Mouse (Mus musculus) embryonic facial prominence, embryonic 10.5 days (tissue): Measurements from ENCODE around the gene 9230104L09Rik. TPM values are rescaled to one million over a fixed set of nuclear protein-coding genes. Genes with fewer than 3 reads are reported as not detected.

Experiments
- DNase-seq: peaks from one replicate; pipeline ENCODE4 v3.0.0-alpha.2; 2017; ENCODE audit warnings: low spot score
- H3K27ac ChIP-seq: fragments of 300-500 bp; sonication (generic); replicated peaks from 2 replicates; pipeline ENCODE4 v1.5.1; 2016; ENCODE audit warnings: mild to moderate bottlenecking
- H3K27me3 ChIP-seq: fragments of 300-500 bp; sonication (generic); replicated peaks from 2 replicates; pipeline ENCODE4 v1.6.1; 2016; ENCODE audit warnings: low read depth, mild to moderate bottlenecking; ENCODE audit not compliant: poor library complexity, severe bottlenecking
- H3K36me3 ChIP-seq: fragments of 300-500 bp; sonication (generic); replicated peaks from 2 replicates; pipeline ENCODE4 v1.6.1; 2016; ENCODE audit warnings: mild to moderate bottlenecking, moderate library complexity
- H3K4me1 ChIP-seq: fragments of 300-500 bp; sonication (generic); 2 replicates; pipeline ENCODE4 v1.6.1; 2016
- H3K4me3 ChIP-seq: fragments of 300-500 bp; sonication (generic); 2 replicates; pipeline ENCODE4 v1.5.1; 2016; ENCODE audit warnings: mild to moderate bottlenecking, moderate library complexity
- H3K9me3 ChIP-seq: fragments of 300-500 bp; sonication (generic); 2 replicates; pipeline ENCODE4 v1.6.1; 2016; ENCODE audit warnings: mild to moderate bottlenecking
- WGBS: fragments of 180-500 bp; shearing (Covaris S2); methylation state at CpG from one replicate; pipeline ENCODE4 v1.1.7; 2016; 5-methylcytosine and 5-hydroxymethylcytosine counted together
- polyA plus RNA-seq: library from polyadenylated mRNA; unstranded; fragments of >200 nt; fragmentation: Nextera tagmentation; extraction: Ambion mirVana; gene quantifications from 2 replicates; pipeline ENCODE4 v1.2.1, GENCODE M21; 2016

Gene 9230104L09Rik
- not detected in 2 replicates for polyA plus RNA-seq

DNA sequence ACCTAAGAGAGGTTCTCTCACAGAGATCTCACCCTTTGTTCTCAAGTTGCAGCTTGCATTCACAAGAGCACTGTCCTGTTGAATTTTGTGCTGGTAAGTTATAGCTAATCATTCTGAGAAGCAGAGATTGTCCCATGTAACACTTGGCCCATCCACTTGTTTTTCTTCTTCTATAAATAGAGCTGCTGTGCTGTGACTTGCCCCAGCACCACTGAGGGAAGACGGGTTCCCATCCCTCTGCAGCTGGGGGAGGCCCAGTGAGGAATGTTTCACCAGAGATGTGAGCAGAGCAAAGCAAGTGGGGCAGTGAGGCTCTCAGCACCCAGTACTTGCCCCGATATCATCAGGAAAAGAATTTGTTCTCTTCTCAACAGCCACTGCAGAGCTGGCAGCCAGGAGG is at the start of gene 9230104L09Rik:
9230104L09Rik (minus strand) TSS at position 73 of the 400 bp plus-strand sequence.
- DNase-seq: no peak
- WGBS: 61% methylated on average over 2 of the region's 2 CpGs
- H3K27ac ChIP-seq: no peak within 1 kb of the TSS

DNA sequence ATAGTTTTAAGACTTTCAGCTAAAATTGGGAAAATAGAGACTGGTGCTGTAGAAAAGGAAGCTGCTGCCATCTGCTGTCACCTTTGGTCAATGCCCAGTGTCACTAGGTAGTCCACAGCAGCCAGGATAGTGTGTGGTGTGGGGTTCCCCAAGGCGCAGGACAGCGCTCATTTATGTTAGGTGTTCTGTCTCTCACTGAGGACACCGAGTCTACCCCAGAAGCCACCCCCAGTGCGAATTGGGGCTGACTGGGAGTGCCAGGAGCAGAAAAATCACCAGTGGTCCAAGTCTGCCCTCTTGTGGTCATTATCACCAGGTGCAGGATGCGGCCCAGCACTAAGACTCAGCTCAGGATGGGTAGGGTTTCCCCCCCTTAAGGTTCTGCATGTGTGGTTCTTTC is 37.4 kb upstream of the 9230104L09Rik start:
- Histone ChIP-seq H3K27me3 (no peaks in the 10 kb centered on the region), H3K4me1 (no peaks in the 10 kb centered on the region), H3K4me3 (no peak overlapping the region), H3K27ac (no peak overlapping the region), H3K9me3 (no peaks in the 10 kb centered on the region), H3K36me3 (no peaks in the 10 kb centered on the region)
- WGBS: 5% methylated on average over 5 of the region's 5 CpGs
- DNase-seq: peak; percentile 62

More for the DNA sequence above, at the start of gene 9230104L09Rik:
- H3K27me3 ChIP-seq: no peaks in the 10 kb centered on the region
- peaks cover under 1% of the 10 kb centered on the region; the same call in 1 of the 2 replicates for H3K36me3 ChIP-seq
- H3K9me3 ChIP-seq: no peaks in the 10 kb centered on the region
- no peak within 1 kb of the TSS for H3K4me3 ChIP-seq
- no peaks in the 10 kb centered on the region for H3K4me1 ChIP-seq

DNA sequence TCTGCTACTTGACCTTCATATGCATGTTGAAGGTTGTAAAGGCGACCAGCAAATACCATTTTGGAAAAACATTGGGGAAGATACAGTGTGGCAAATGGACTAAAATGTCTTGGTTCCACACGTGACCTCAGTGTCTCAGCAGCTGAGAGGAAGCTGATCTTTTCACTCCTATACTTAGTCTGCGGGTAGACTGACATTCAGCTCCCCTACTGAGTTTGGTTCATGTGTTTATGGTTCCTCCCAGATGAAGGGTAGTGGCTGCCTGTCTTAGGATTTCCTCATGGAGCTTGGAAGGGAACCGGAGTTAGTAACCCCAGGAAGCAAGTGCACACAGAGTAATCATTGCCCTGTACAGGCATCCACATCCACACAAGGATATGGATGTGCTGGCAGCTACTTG is 35.5 kb upstream of the 9230104L09Rik start:
- DNase-seq: no peak
- Histone ChIP-seq H3K36me3 (no peaks in the 10 kb centered on the region), H3K27ac (no peak overlapping the region), H3K9me3 (no peaks in the 10 kb centered on the region), H3K4me1 (no peaks in the 10 kb centered on the region), H3K4me3 (no peak overlapping the region), H3K27me3 (no peaks in the 10 kb centered on the region)
- 64% methylated on average over 4 of the region's 4 CpGs for WGBS

GRCm38 (mm10) chr2:148896219-148896618 is 31.4 kb upstream of the 9230104L09Rik start:
- 85% methylated on average over 1 of the region's 1 CpGs for WGBS
- Histone ChIP-seq H3K9me3 (no peaks in the 10 kb centered on the region), H3K4me3 (no peak overlapping the region), H3K27me3 (no peaks in the 10 kb centered on the region), H3K36me3 (no peaks in the 10 kb centered on the region), H3K27ac (no peak overlapping the region), H3K4me1 (no peaks in the 10 kb centered on the region)
- DNase-seq: no peak

- peaks cover 8% of the 10 kb centered on the region for H3K4me1 ChIP-seq
- H3K27me3 ChIP-seq: no peaks in the 10 kb centered on the region
- H3K4me3 ChIP-seq: no peak overlapping the region
- no peak for DNase-seq
- H3K27ac ChIP-seq: no peak overlapping the region
- no peaks in the 10 kb centered on the region for H3K9me3 ChIP-seq
- H3K36me3 ChIP-seq: no peaks in the 10 kb centered on the region
Measured at GRCm38 (mm10) chr2:148893107-148893506, 28.3 kb upstream of the 9230104L09Rik start.

GRCm38 (mm10) chr2:148890021-148890851 is 25.4 kb upstream of the 9230104L09Rik start:
- DNase-seq: no peak
- 25% methylated on average over 5 of the region's 5 CpGs for WGBS
- peak overlapping the region; percentile 65 for H3K27ac ChIP-seq

DNA sequence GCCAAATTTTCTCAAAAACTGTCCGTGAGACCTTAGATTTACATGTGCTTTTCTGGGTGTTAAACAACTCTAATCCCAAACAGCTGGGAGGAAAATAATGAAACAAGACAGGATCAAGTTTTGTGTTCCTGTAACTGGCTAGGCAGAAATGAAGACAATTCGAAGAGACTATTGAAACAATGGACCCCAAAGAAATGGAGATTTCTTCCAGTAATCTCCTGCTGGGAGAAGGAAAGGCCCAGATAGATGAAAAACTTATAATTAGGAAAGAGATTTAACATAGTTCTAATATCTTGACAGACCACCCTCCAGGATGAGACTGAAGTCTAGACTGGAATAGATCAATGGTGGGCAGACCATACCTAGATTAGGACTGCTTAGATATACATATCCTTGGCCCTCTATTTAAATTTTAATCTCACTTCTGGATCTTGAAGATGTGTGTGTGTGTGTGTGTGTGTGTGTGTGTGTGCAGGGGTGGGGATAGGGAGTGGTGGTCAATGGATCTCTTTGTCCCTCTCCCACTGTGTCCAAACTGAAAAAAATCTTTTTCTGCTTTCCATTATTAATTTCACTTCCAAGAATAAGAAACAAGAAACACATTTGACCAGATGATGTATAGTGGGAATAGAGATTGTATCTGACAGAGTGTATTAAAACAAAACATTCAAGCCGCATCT is 24.6 kb upstream of the 9230104L09Rik start:
- WGBS: 48% methylated on average over 3 of the region's 3 CpGs
- no peak overlapping the region for H3K4me3 ChIP-seq
- H3K9me3 ChIP-seq: no peaks in the 10 kb centered on the region
- H3K4me1 ChIP-seq: peaks cover 8% of the 10 kb centered on the region
- no peaks in the 10 kb centered on the region for H3K36me3 ChIP-seq
- H3K27ac ChIP-seq: 0 out of 2 replicates have a peak overlapping the region, but pooled peaks have one; percentile 24
- no peak for DNase-seq
- H3K27me3 ChIP-seq: no peaks in the 10 kb centered on the region

More at GRCm38 (mm10) chr2:148890021-148890851, 25.4 kb upstream of the 9230104L09Rik start:
- Histone ChIP-seq H3K9me3 (no peaks in the 10 kb centered on the region), H3K4me1 (peaks cover 8% of the 10 kb centered on the region), H3K27me3 (no peaks in the 10 kb centered on the region), H3K4me3 (no peak overlapping the region), H3K36me3 (no peaks in the 10 kb centered on the region)

GRCm38 (mm10) chr2:148888872-148889271 is 24.0 kb upstream of the 9230104L09Rik start:
- H3K9me3 ChIP-seq: no peaks in the 10 kb centered on the region
- no peaks in the 10 kb centered on the region for H3K36me3 ChIP-seq
- WGBS: 80% methylated on average over 3 of the region's 3 CpGs
- peaks cover 8% of the 10 kb centered on the region for H3K4me1 ChIP-seq
- no peak overlapping the region; the same call in 1 of the 2 replicates for H3K27ac ChIP-seq
- no peaks in the 10 kb centered on the region for H3K27me3 ChIP-seq
- no peak overlapping the region for H3K4me3 ChIP-seq
- no peak for DNase-seq

DNA sequence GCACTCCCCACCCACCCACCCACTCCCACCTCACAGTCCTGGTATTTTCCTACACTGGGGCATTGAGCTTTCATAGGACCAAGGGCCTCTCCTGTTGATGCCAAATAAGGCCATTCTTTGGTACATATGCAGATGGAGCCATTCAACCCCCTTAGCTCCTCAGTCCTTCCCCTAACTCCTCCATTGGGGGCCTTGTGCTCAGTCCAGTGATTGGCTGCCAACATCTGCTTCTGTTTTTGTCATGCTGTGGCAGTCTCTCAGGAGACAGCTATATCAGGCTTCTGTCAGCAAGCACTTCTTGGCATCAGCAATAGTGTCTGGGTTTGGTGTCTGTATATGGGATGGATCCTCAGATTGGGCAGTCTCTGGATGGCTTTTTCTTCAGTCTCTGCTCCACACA is 19.9 kb upstream of the 9230104L09Rik start:
- no peaks in the 10 kb centered on the region for H3K36me3 ChIP-seq
- no peak overlapping the region for H3K27ac ChIP-seq
- H3K4me1 ChIP-seq: 0 out of 2 replicates have a peak, but pooled peaks cover under 1% of the 10 kb centered on the region
- no peaks in the 10 kb centered on the region for H3K9me3 ChIP-seq
- H3K27me3 ChIP-seq: no peaks in the 10 kb centered on the region
- DNase-seq: no peak
- H3K4me3 ChIP-seq: no peak overlapping the region

DNA sequence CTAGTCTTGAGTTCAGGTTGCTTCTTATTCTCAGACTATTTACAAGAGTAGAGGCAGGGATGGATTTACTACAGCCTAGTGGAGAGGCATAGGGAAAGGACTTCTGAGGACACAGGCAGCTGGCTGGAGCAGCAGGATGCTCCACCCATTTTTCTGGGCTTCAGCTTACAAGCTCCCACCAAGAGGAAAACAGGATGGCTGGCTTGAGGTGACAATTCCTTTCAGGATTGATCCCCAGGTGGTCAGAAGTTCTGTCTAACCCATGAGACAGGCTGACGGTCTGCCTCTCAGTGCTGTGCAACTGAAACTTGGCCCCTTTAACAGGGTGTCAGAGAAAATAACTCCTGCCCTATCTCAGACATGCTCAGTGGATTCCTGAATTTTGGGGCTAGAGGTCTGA is 14.4 kb upstream of the 9230104L09Rik start:
- Histone ChIP-seq H3K4me3 (no peak overlapping the region), H3K36me3 (no peaks in the 10 kb centered on the region), H3K4me1 (peaks cover 24% of the 10 kb centered on the region), H3K27me3 (no peaks in the 10 kb centered on the region), H3K27ac (no peak overlapping the region), H3K9me3 (no peaks in the 10 kb centered on the region)
- DNase-seq: no peak
- WGBS: 33% methylated on average over 1 of the region's 1 CpGs

GRCm38 (mm10) chr2:148878641-148879130 is 13.8 kb upstream of the 9230104L09Rik start:
- Histone ChIP-seq H3K27me3 (no peaks in the 10 kb centered on the region), H3K9me3 (no peaks in the 10 kb centered on the region), H3K27ac (no peak overlapping the region), H3K4me1 (peaks cover 29% of the 10 kb centered on the region), H3K36me3 (no peaks in the 10 kb centered on the region), H3K4me3 (no peak overlapping the region)
- 16% methylated on average over 2 of the region's 2 CpGs for WGBS
- no peak for DNase-seq

- H3K27me3 ChIP-seq: no peaks in the 10 kb centered on the region
- peaks cover 10% of the 10 kb centered on the region for H3K36me3 ChIP-seq
- peaks cover 41% of the 10 kb centered on the region for H3K4me1 ChIP-seq
- DNase-seq: no peak
- H3K9me3 ChIP-seq: no peaks in the 10 kb centered on the region
- WGBS: 53% methylated on average over 3 of the region's 3 CpGs
- no peak overlapping the region for H3K27ac ChIP-seq
- H3K4me3 ChIP-seq: no peak overlapping the region
Measured at GRCm38 (mm10) chr2:148877016-148877770, 12.4 kb upstream of the 9230104L09Rik start.
